Mouse (Mus musculus) B cell, adult 62 days (primary cell): ENCODE data around the gene Ffar4. TPM values are rescaled to one million over a fixed set of nuclear protein-coding genes. Genes with fewer than 3 reads are reported as not detected.

Experiments used
- total RNA-seq: library from RNA; stranded (reverse); gene quantifications from 4 replicates; pipeline ENCODE4 v1.2.4, GENCODE M21; 2023

Gene Ffar4
- total RNA-seq, result not detected in 4 replicates

DNA sequence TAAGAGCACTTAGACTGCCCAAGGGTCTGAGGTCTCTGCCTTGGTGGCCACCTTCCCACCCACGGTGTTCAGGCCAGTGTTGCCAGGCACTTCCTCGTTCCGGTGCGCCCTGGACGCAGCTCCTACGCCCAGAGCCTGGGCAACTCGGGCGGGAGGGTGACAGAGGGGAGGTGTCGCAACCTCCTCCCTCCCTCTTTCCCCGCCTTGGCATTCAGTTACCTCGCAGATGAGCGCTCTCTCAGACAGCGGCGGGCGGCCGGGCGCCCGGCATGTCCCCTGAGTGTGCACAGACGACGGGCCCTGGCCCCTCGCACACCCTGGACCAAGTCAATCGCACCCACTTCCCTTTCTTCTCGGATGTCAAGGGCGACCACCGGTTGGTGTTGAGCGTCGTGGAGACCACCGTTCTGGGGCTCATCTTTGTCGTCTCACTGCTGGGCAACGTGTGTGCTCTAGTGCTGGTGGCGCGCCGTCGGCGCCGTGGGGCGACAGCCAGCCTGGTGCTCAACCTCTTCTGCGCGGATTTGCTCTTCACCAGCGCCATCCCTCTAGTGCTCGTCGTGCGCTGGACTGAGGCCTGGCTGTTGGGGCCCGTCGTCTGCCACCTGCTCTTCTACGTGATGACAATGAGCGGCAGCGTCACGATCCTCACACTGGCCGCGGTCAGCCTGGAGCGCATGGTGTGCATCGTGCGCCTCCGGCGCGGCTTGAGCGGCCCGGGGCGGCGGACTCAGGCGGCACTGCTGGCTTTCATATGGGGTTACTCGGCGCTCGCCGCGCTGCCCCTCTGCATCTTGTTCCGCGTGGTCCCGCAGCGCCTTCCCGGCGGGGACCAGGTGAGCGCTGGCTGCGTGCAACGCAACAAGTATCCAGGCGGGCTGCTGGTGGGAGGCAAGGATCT lies at the start of gene Ffar4:
TSS of gene Ffar4 (plus strand) at position 214 of the 901 bp plus-strand sequence.

GRCm38 (mm10) chr19:38054720-38055192 lies 42.1 kb upstream of the Ffar4 start, which contains the start of gene Cep55:
Gene Cep55 (plus strand): TSS chr19:38055011.

DNA sequence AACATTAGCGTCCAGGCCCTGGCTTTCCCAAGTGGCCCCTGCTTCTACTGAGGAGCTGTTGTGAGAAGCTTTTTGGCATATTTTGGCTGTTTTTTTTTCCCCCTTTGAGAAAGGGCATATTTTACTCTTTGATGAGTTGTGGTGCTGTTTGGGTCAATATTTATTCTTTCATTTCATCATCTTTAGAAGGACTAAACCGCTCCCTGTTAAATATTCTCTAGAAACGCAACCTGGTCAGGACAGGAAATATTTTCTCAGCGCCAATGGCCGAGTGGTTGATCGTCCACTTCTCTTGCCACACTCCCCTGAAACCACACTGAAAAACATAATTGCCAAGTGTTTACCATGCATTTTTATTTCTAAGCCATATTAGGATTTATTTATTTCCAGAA lies 28.3 kb downstream of the Ffar4 start, which contains the start of gene Rbp4:
TSS of gene Rbp4 (minus strand) at position 63 of the 392 bp plus-strand sequence.

DNA sequence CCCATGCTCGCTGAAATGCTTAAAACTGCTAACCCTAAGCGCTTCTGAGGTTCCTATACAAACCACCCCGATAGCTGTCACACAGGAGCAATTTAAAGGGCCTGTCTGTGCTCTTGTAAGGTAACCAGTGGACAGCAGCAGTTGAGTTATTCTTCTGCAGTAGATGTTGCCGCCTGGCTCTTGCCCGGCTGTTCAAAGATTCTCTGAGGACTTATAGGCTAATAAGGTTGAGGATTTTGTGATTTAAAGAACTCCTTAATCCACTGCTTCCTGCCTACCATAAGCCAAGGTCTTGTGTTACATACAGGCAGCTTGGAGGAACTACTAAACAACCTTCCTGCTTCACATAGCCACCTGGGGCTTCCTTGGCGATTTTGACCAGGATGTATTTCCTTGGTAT lies 35.6 kb downstream of the Ffar4 start, which contains the start of gene Pde6c:
TSS of gene Pde6c (plus strand) at position 301 of the 400 bp plus-strand sequence.

Other genes starting within 250 kb of the Ffar4 start
- gene Myof, start 53.5 kb upstream of the Ffar4 start, total RNA-seq, result 38.5 to 50.9 TPM (median 47.8 TPM) in 4 replicates
- 2.2 to 3.0 TPM (median 2.2 TPM) in 4 replicates for gene Cep55, start 42.1 kb upstream of the Ffar4 start, total RNA-seq
- gene Rbp4, start 28.2 kb downstream of the Ffar4 start, total RNA-seq, result not detected in 4 replicates
- gene Pde6c, start 35.7 kb downstream of the Ffar4 start, total RNA-seq, result not detected in 4 replicates
- gene Fra10ac1, start 127.1 kb downstream of the Ffar4 start, total RNA-seq, result 20.0 to 23.1 TPM (median 21.6 TPM) in 4 replicates
- not detected in 4 replicates for gene Lgi1, start 167.5 kb downstream of the Ffar4 start, total RNA-seq